Mouse (Mus musculus) granulocyte monocyte progenitor cell, adult 5-6 weeks (primary cell): ENCODE data around the gene Gsc2. TPM values are rescaled to one million over a fixed set of nuclear protein-coding genes. Genes with fewer than 3 reads are reported as not detected.

ENCODE experiments used
- ATAC-seq: replicated peaks from 2 replicates; pipeline ENCODE4 v1.8.0; 2016; ENCODE audit warnings: mild to moderate bottlenecking, moderate TSS enrichment, inconsistent platforms; ENCODE audit not compliant: poor library complexity, severe bottlenecking
- total RNA-seq, 2 experiments: library from RNA; stranded (forward) in 1 of 2; stranded (reverse) in 1 of 2; fragments of 200-712, 200-1000 nt in 1 of 2; fragments of >200 nt in 1 of 2; fragmentation: Nextera tagmentation in 1 of 2; gene quantifications; 2 replicates each; pipeline ENCODE4 v1.2.3; 2014 to 2017

The Gsc2 gene
- total RNA-seq, 2 experiments from 2014 or later = not detected

DNA sequence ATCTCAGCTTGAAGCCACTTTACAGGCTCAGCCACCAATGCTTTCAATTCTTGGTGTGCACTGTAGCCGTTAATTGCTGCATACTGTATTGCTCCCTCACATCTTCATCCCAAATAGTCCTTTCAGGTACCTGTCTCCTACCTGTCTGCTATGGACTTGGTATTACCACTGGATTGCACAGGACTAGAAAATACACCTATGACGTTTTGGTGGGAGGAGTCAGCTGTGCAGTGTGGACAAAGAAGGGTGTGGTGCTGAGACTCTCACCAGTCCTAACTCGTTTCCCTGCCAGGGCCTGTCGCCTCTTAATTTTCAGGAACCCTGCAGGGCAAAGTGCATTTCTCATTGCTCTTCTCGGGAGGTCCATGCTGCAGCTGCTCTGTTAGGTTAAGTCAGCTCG lies 49.1 kb downstream of the Gsc2 start:
- no peak for ATAC-seq

DNA sequence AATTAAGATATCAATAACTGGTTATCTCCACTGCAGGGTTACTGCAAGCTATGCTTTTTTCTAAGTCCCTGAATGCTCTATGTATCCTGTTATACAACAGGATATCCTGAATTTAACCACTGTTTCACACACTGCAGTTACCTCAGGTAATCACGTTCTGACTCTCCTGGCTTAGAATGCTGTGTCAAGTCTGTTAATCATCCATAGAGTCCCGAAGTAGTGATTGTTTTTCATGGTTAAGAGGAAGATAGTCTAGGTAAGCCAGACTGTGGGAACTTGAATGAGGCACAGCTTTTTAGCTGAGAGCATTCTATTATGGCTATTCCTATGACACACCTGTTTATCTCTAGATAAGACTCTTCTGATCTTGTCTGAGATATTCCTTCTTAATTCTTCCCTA lies 49.6 kb downstream of the Gsc2 start:
- no peak for ATAC-seq

Other genes with a start within 250 kb of the Gsc2 start
- gene Med15, start 182.2 kb downstream of the Gsc2 start, total RNA-seq (2014; fragmentation: Nextera tagmentation) = 59.4 and 61.7 TPM in 2 replicates
- gene Med15, start 182.2 kb downstream of the Gsc2 start, total RNA-seq (2017) = 21.3 and 23.7 TPM in 2 replicates
- 16.7 and 20.1 TPM in 2 replicates for gene Klhl22, start 155.4 kb downstream of the Gsc2 start, total RNA-seq (2014; fragmentation: Nextera tagmentation)
- 13.2 and 24.6 TPM in 2 replicates for gene Klhl22, start 155.4 kb downstream of the Gsc2 start, total RNA-seq (2017)
- gene Scarf2, start 117.8 kb downstream of the Gsc2 start, total RNA-seq (2014; fragmentation: Nextera tagmentation) = 1.1 TPM in 1 of 2 replicates, not detected in the other
- not detected in 2 replicates for gene Scarf2, start 117.8 kb downstream of the Gsc2 start, total RNA-seq (2017)
- not detected in 2 replicates for gene B830017H08Rik, start 81.9 kb downstream of the Gsc2 start, total RNA-seq (2014; fragmentation: Nextera tagmentation)
- not detected in 2 replicates for gene B830017H08Rik, start 81.9 kb downstream of the Gsc2 start, total RNA-seq (2017)
- gene Car15, start 76.7 kb downstream of the Gsc2 start, total RNA-seq (2014; fragmentation: Nextera tagmentation) = 3.0 and 5.2 TPM in 2 replicates
- gene Car15, start 76.7 kb downstream of the Gsc2 start, total RNA-seq (2017) = not detected in 2 replicates
- gene Gm20518, start 23.4 kb downstream of the Gsc2 start, total RNA-seq (2014; fragmentation: Nextera tagmentation) = 0.06 and 0.69 TPM in 2 replicates
- 0.69 TPM in 1 of 2 replicates, not detected in the other for gene Gm20518, start 23.4 kb downstream of the Gsc2 start, total RNA-seq (2017)
- gene Tssk1, start 20.8 kb downstream of the Gsc2 start, total RNA-seq (2014; fragmentation: Nextera tagmentation) = not detected in 2 replicates
- gene Tssk1, start 20.8 kb downstream of the Gsc2 start, total RNA-seq (2017) = 0.04 TPM in 1 of 2 replicates, not detected in the other
- 26.6 and 33.0 TPM in 2 replicates for gene Dgcr2, start 16.5 kb downstream of the Gsc2 start, total RNA-seq (2014; fragmentation: Nextera tagmentation)
- gene Dgcr2, start 16.5 kb downstream of the Gsc2 start, total RNA-seq (2017) = 43.1 and 49.6 TPM in 2 replicates
- gene Tssk2, start 16.4 kb downstream of the Gsc2 start, total RNA-seq (2014; fragmentation: Nextera tagmentation) = not detected in 2 replicates
- gene Tssk2, start 16.4 kb downstream of the Gsc2 start, total RNA-seq (2017) = not detected in 2 replicates
- 15.3 and 15.7 TPM in 2 replicates for gene Ess2, start 3.7 kb downstream of the Gsc2 start, total RNA-seq (2014; fragmentation: Nextera tagmentation)
- gene Ess2, start 3.7 kb downstream of the Gsc2 start, total RNA-seq (2017) = 19.6 and 19.7 TPM in 2 replicates
- 32.0 and 36.3 TPM in 2 replicates for gene Slc25a1, start 13.2 kb upstream of the Gsc2 start, total RNA-seq (2014; fragmentation: Nextera tagmentation)
- gene Slc25a1, start 13.2 kb upstream of the Gsc2 start, total RNA-seq (2017) = 40.6 and 47.9 TPM in 2 replicates
- gene Vpreb2, start 65.4 kb upstream of the Gsc2 start, total RNA-seq (2014; fragmentation: Nextera tagmentation) = not detected in 2 replicates
- gene Vpreb2, start 65.4 kb upstream of the Gsc2 start, total RNA-seq (2017) = not detected in 2 replicates
- 22.3 and 53.9 TPM in 2 replicates for gene Dgcr6, start 137.8 kb upstream of the Gsc2 start, total RNA-seq (2014; fragmentation: Nextera tagmentation)
- gene Dgcr6, start 137.8 kb upstream of the Gsc2 start, total RNA-seq (2017) = 19.7 and 24.1 TPM in 2 replicates
- gene Prodh, start 175.1 kb upstream of the Gsc2 start, total RNA-seq (2014; fragmentation: Nextera tagmentation) = 30.0 and 39.3 TPM in 2 replicates
- 57.8 and 64.9 TPM in 2 replicates for gene Prodh, start 175.1 kb upstream of the Gsc2 start, total RNA-seq (2017)
- gene Rtn4r, start 212.6 kb upstream of the Gsc2 start, total RNA-seq (2014; fragmentation: Nextera tagmentation) = 4.5 and 14.7 TPM in 2 replicates
- gene Rtn4r, start 212.6 kb upstream of the Gsc2 start, total RNA-seq (2017) = 2.7 and 2.9 TPM in 2 replicates